Mouse (Mus musculus): ENCODE measurements around the gene Ccdc174. TPM values are rescaled to one million over a fixed set of nuclear protein-coding genes. Genes with fewer than 3 reads are reported as not detected.
A peak's percentile ranks its signal among the peaks of the same experiment; 100 is the strongest.
"Not testable (repeated sequence)": the region's sequence is repeated elsewhere in the genome, so short reads cannot be mapped to it uniquely, and the experiment has no call there.

The Ccdc174 gene
- polyA plus RNA-seq, 1 experiment from 2014 or later: 35.5 TPM

DNA sequence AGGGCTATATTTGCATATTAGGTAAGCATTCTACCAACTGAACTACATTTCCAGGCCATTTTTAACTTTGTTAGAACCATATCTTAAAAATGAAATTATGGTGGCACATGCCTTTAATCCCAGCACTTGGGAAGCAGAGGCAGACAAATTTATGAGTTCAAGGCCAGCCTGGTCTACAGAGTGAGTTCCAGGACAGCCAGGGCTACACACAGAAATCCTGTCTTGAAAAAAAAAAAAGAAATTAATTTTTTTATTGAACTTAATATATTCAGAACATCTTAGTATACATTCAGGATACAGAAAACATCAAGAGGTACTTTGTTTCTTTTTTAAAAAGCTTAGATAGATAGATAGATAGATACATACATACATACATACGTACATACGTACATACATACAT, 24.7 kb downstream of the Ccdc174 start, which contains the start of gene 4930590J08Rik:
Gene 4930590J08Rik (plus strand): TSS at position 301 of the 400 bp plus-strand sequence.
- H3K36me3 ChIP-seq (ENCODE audit: control insufficient read depth, insufficient read depth, low read length): peaks cover 22% of the 10 kb centered on the region
- 93% methylated on average over 2 of the region's 2 CpGs for WGBS
- H3K4me3 ChIP-seq (ENCODE audit: low read length): not testable (repeated sequence)

DNA sequence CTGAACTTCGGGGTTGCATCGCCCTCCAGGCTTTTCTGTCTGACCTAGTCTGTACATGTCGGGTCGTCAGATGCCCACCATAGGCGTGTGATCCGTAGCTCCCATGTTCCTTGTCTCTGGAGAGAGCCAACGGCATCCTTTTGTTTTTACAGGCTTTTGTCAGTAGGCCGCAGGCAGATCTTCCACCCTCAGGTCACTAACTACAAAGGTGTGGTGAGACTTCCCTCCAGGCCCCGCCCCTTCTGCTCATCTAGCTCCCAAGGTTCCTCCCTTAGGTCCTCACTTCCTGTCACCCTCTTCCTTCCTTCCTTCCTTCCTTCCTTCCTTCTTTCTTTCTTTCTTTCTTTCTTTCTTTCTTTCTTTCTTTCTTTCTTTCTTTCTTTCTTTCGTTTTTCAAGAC, 36.2 kb downstream of the Ccdc174 start:
- no peak for ATAC-seq (ENCODE audit: low read depth)
- H3K27me3 ChIP-seq (ENCODE audit: control insufficient read depth, insufficient read depth, low read depth, low read length): no peaks in the 10 kb centered on the region
- no peak overlapping the region for H3K9ac ChIP-seq (ENCODE audit: low read length)
- no peak overlapping the region for H3K4me2 ChIP-seq (ENCODE audit: low read depth, low read length)
- no peaks in the 10 kb centered on the region for H3K36me3 ChIP-seq (ENCODE audit: control insufficient read depth, insufficient read depth, low read length)
- no peak overlapping the region for H3K27ac ChIP-seq (ENCODE audit: low read length)
- H3K4me1 ChIP-seq (replicated peaks; ENCODE audit: control insufficient read depth, insufficient read depth, low read length): no peaks in the 10 kb centered on the region
- H3K4me3 ChIP-seq (ENCODE audit: low read length): no peak overlapping the region
- H3K9me3 ChIP-seq (ENCODE audit: control insufficient read depth, low read length): no peaks in the 10 kb centered on the region
- WGBS: 80% methylated on average over 10 of the region's 10 CpGs

More for the DNA sequence above, 24.7 kb downstream of the Ccdc174 start, which contains the start of gene 4930590J08Rik:
- ATAC-seq (ENCODE audit: low read depth); H3K9ac ChIP-seq (ENCODE audit: low read length); H3K4me2 ChIP-seq (ENCODE audit: low read depth, low read length); H3K4me1 ChIP-seq (replicated peaks; ENCODE audit: control insufficient read depth, insufficient read depth, low read length); H3K27ac ChIP-seq (ENCODE audit: low read length); H3K27me3 ChIP-seq (ENCODE audit: control insufficient read depth, insufficient read depth, low read depth, low read length); H3K9me3 ChIP-seq (ENCODE audit: control insufficient read depth, low read length): not testable (repeated sequence)

GRCm38 (mm10) chr6:91917286-91917685, 39.4 kb downstream of the Ccdc174 start:
- H3K9me3 ChIP-seq (ENCODE audit: control insufficient read depth, low read length): no peaks in the 10 kb centered on the region
- H3K36me3 ChIP-seq (ENCODE audit: control insufficient read depth, insufficient read depth, low read length): no peaks in the 10 kb centered on the region
- no peaks in the 10 kb centered on the region for H3K4me1 ChIP-seq (replicated peaks; ENCODE audit: control insufficient read depth, insufficient read depth, low read length)
- no peaks in the 10 kb centered on the region for H3K27me3 ChIP-seq (ENCODE audit: control insufficient read depth, insufficient read depth, low read depth, low read length)
- no peak for ATAC-seq (ENCODE audit: low read depth)
- no peak overlapping the region for H3K4me2 ChIP-seq (ENCODE audit: low read depth, low read length)
- no peak overlapping the region for H3K4me3 ChIP-seq (ENCODE audit: low read length)
- H3K9ac ChIP-seq (ENCODE audit: low read length): no peak overlapping the region
- 30% methylated on average over 4 of the region's 4 CpGs for WGBS
- no peak overlapping the region for H3K27ac ChIP-seq (ENCODE audit: low read length)

GRCm38 (mm10) chr6:91917716-91918115, 39.9 kb downstream of the Ccdc174 start:
- H3K27ac ChIP-seq (ENCODE audit: low read length): no peak overlapping the region
- ATAC-seq (ENCODE audit: low read depth): no peak
- no peaks in the 10 kb centered on the region for H3K36me3 ChIP-seq (ENCODE audit: control insufficient read depth, insufficient read depth, low read length)
- H3K27me3 ChIP-seq (ENCODE audit: control insufficient read depth, insufficient read depth, low read depth, low read length): no peaks in the 10 kb centered on the region
- H3K4me1 ChIP-seq (replicated peaks; ENCODE audit: control insufficient read depth, insufficient read depth, low read length): no peaks in the 10 kb centered on the region
- 78% methylated on average over 11 of the region's 11 CpGs for WGBS
- H3K4me3 ChIP-seq (ENCODE audit: low read length): no peak overlapping the region
- no peaks in the 10 kb centered on the region for H3K9me3 ChIP-seq (ENCODE audit: control insufficient read depth, low read length)
- no peak overlapping the region for H3K9ac ChIP-seq (ENCODE audit: low read length)
- H3K4me2 ChIP-seq (ENCODE audit: low read depth, low read length): no peak overlapping the region

GRCm38 (mm10) chr6:91931231-91931630, 53.4 kb downstream of the Ccdc174 start:
- no peaks in the 10 kb centered on the region for H3K9me3 ChIP-seq (ENCODE audit: control insufficient read depth, low read length)
- no peak overlapping the region for H3K9ac ChIP-seq (ENCODE audit: low read length)
- H3K4me3 ChIP-seq (ENCODE audit: low read length): no peak overlapping the region
- WGBS: 45% methylated on average over 5 of the region's 5 CpGs
- no peak; the same call in 1 of the 2 replicates for ATAC-seq (ENCODE audit: low read depth)
- peaks cover 9% of the 10 kb centered on the region; the same call in 1 of the 2 replicates for H3K4me1 ChIP-seq (replicated peaks; ENCODE audit: control insufficient read depth, insufficient read depth, low read length)
- no peaks in the 10 kb centered on the region for H3K27me3 ChIP-seq (ENCODE audit: control insufficient read depth, insufficient read depth, low read depth, low read length)
- H3K4me2 ChIP-seq (ENCODE audit: low read depth, low read length): no peak overlapping the region
- no peak overlapping the region for H3K27ac ChIP-seq (ENCODE audit: low read length)
- no peaks in the 10 kb centered on the region for H3K36me3 ChIP-seq (ENCODE audit: control insufficient read depth, insufficient read depth, low read length)

GRCm38 (mm10) chr6:91938491-91938890, 60.6 kb downstream of the Ccdc174 start:
- H3K27me3 ChIP-seq (ENCODE audit: control insufficient read depth, insufficient read depth, low read depth, low read length): no peaks in the 10 kb centered on the region
- H3K27ac ChIP-seq (ENCODE audit: low read length): no peak overlapping the region
- no peaks in the 10 kb centered on the region for H3K36me3 ChIP-seq (ENCODE audit: control insufficient read depth, insufficient read depth, low read length)
- no peak overlapping the region for H3K9ac ChIP-seq (ENCODE audit: low read length)
- no peak overlapping the region for H3K4me2 ChIP-seq (ENCODE audit: low read depth, low read length)
- ATAC-seq (ENCODE audit: low read depth): peak; percentile 92
- no peaks in the 10 kb centered on the region for H3K4me1 ChIP-seq (replicated peaks; ENCODE audit: control insufficient read depth, insufficient read depth, low read length)
- no peak overlapping the region for H3K4me3 ChIP-seq (ENCODE audit: low read length)
- no peaks in the 10 kb centered on the region for H3K9me3 ChIP-seq (ENCODE audit: control insufficient read depth, low read length)
- WGBS: 39% methylated on average over 4 of the region's 4 CpGs

- H3K4me1 ChIP-seq (replicated peaks; ENCODE audit: control insufficient read depth, insufficient read depth, low read length): no peaks in the 10 kb centered on the region
- H3K27me3 ChIP-seq (ENCODE audit: control insufficient read depth, insufficient read depth, low read depth, low read length): no peaks in the 10 kb centered on the region
- H3K36me3 ChIP-seq (ENCODE audit: control insufficient read depth, insufficient read depth, low read length): no peaks in the 10 kb centered on the region
- WGBS: 43% methylated on average over 2 of the region's 2 CpGs
- H3K4me2 ChIP-seq (ENCODE audit: low read depth, low read length): no peak overlapping the region
- H3K9me3 ChIP-seq (ENCODE audit: control insufficient read depth, low read length): no peaks in the 10 kb centered on the region
- no peak overlapping the region for H3K27ac ChIP-seq (ENCODE audit: low read length)
- H3K9ac ChIP-seq (ENCODE audit: low read length): no peak overlapping the region
- H3K4me3 ChIP-seq (ENCODE audit: low read length): no peak overlapping the region
- ATAC-seq (ENCODE audit: low read depth): no peak
These were observed 70.6 kb downstream of the Ccdc174 start for GRCm38 (mm10) chr6:91948426-91948825.

Other genes starting within 250 kb of the Ccdc174 start
- gene Slc6a6, start 194.0 kb upstream of the Ccdc174 start, polyA plus RNA-seq (2015; fragmentation: Nextera tagmentation; extraction: Ambion mirVana): 47.1 and 51.7 TPM in 2 replicates
- 0.46 and 0.69 TPM in 2 replicates for gene Grip2, start 50.8 kb upstream of the Ccdc174 start, polyA plus RNA-seq (2015; fragmentation: Nextera tagmentation; extraction: Ambion mirVana)
- gene 4930590J08Rik, start 24.8 kb downstream of the Ccdc174 start, polyA plus RNA-seq (2015; fragmentation: Nextera tagmentation; extraction: Ambion mirVana): 0.10 and 0.31 TPM in 2 replicates
- gene Fgd5, start 100.8 kb downstream of the Ccdc174 start, polyA plus RNA-seq (2015; fragmentation: Nextera tagmentation; extraction: Ambion mirVana): 21.0 and 22.9 TPM in 2 replicates
- 14.8 and 15.3 TPM in 2 replicates for gene Nr2c2, start 213.3 kb downstream of the Ccdc174 start, polyA plus RNA-seq (2015; fragmentation: Nextera tagmentation; extraction: Ambion mirVana)